Mouse (Mus musculus): ENCODE measurements at regions not wholly inside any gene's neighbourhood (a gene's known extent, or its start where the extent isn't known, plus 50 kb on each side); places are given as distances from the start of the nearest gene placed in this dataset.

GRCm38 (mm10) chr9:115382824-115383475, 72.7 kb upstream of the Stt3b start:
- H3K4me1 ChIP-seq (replicated peaks; ENCODE audit: control insufficient read depth, insufficient read depth, low read length): peaks cover 10% of the 10 kb centered on the region
- no peak for TF ChIP-seq CTCF (IDR thresholded peaks at IDR 0.05; ENCODE audit: borderline replicate concordance, control insufficient read depth, extremely low read depth, insufficient read depth, low read length, poor library complexity)
- TF ChIP-seq POLR2A (IDR thresholded peaks at IDR 0.05; ENCODE audit: control insufficient read depth, extremely low read depth, insufficient read depth, low read length, poor library complexity): no peak
- H3K27me3 ChIP-seq (ENCODE audit: control insufficient read depth, insufficient read depth, low read length): no peaks in the 10 kb centered on the region
- no peak overlapping the region for H3K4me3 ChIP-seq (ENCODE audit: control insufficient read depth, insufficient read depth, low read length)
- 96% methylated on average over 12 of the region's 12 CpGs for WGBS
- DNase-seq: no peak
- no peaks in the 10 kb centered on the region for H3K36me3 ChIP-seq (ENCODE audit: control insufficient read depth, insufficient read depth, low read length)
- no peak overlapping the region for H3K27ac ChIP-seq (ENCODE audit: control insufficient read depth, insufficient read depth, low read length)

- 77% methylated on average over 4 of the region's 4 CpGs for WGBS
- TF ChIP-seq POLR2A (IDR thresholded peaks at IDR 0.05; ENCODE audit: control insufficient read depth, extremely low read depth, insufficient read depth, low read length, poor library complexity) (no peak), CTCF (IDR thresholded peaks at IDR 0.05; ENCODE audit: borderline replicate concordance, control insufficient read depth, extremely low read depth, insufficient read depth, low read length, poor library complexity) (no peak)
- Histone ChIP-seq H3K27me3 (ENCODE audit: control insufficient read depth, insufficient read depth, low read length) (no peaks in the 10 kb centered on the region), H3K36me3 (ENCODE audit: control insufficient read depth, insufficient read depth, low read length) (no peaks in the 10 kb centered on the region), H3K27ac (ENCODE audit: control insufficient read depth, insufficient read depth, low read length) (no peak overlapping the region), H3K4me3 (ENCODE audit: control insufficient read depth, insufficient read depth, low read length) (no peak overlapping the region), H3K4me1 (replicated peaks; ENCODE audit: control insufficient read depth, insufficient read depth, low read length) (peaks cover 12% of the 10 kb centered on the region)
- no peak for DNase-seq
These were observed 73.7 kb upstream of the Stt3b start for GRCm38 (mm10) chr9:115383935-115384334.

GRCm38 (mm10) chr9:115384345-115384744, 74.1 kb upstream of the Stt3b start:
- no peaks in the 10 kb centered on the region for H3K36me3 ChIP-seq (ENCODE audit: control insufficient read depth, insufficient read depth, low read length)
- no peak for TF ChIP-seq POLR2A (IDR thresholded peaks at IDR 0.05; ENCODE audit: control insufficient read depth, extremely low read depth, insufficient read depth, low read length, poor library complexity)
- no peak for TF ChIP-seq CTCF (IDR thresholded peaks at IDR 0.05; ENCODE audit: borderline replicate concordance, control insufficient read depth, extremely low read depth, insufficient read depth, low read length, poor library complexity)
- H3K4me3 ChIP-seq (ENCODE audit: control insufficient read depth, insufficient read depth, low read length): no peak overlapping the region
- DNase-seq: no peak
- H3K27me3 ChIP-seq (ENCODE audit: control insufficient read depth, insufficient read depth, low read length): no peaks in the 10 kb centered on the region
- H3K27ac ChIP-seq (ENCODE audit: control insufficient read depth, insufficient read depth, low read length): no peak overlapping the region
- H3K4me1 ChIP-seq (replicated peaks; ENCODE audit: control insufficient read depth, insufficient read depth, low read length): peaks cover 12% of the 10 kb centered on the region
- 96% methylated on average over 1 of the region's 1 CpGs for WGBS

GRCm38 (mm10) chr9:115387471-115388360, 77.5 kb upstream of the Stt3b start:
- Histone ChIP-seq H3K4me1 (replicated peaks; ENCODE audit: control insufficient read depth, insufficient read depth, low read length) (peaks cover 24% of the 10 kb centered on the region), H3K36me3 (ENCODE audit: control insufficient read depth, insufficient read depth, low read length) (no peaks in the 10 kb centered on the region), H3K27me3 (ENCODE audit: control insufficient read depth, insufficient read depth, low read length) (no peaks in the 10 kb centered on the region), H3K27ac (ENCODE audit: control insufficient read depth, insufficient read depth, low read length) (no peak overlapping the region), H3K4me3 (ENCODE audit: control insufficient read depth, insufficient read depth, low read length) (peak overlapping the region; percentile 24)
- DNase-seq: peak; percentile 40
- 42% methylated on average over 26 of the region's 26 CpGs for WGBS
- TF ChIP-seq POLR2A (IDR thresholded peaks at IDR 0.05; ENCODE audit: control insufficient read depth, extremely low read depth, insufficient read depth, low read length, poor library complexity) (no peak), CTCF (IDR thresholded peaks at IDR 0.05; ENCODE audit: borderline replicate concordance, control insufficient read depth, extremely low read depth, insufficient read depth, low read length, poor library complexity) (no peak)

- Histone ChIP-seq H3K27ac (ENCODE audit: control insufficient read depth, insufficient read depth, low read length) (no peak overlapping the region), H3K36me3 (ENCODE audit: control insufficient read depth, insufficient read depth, low read length) (no peaks in the 10 kb centered on the region), H3K4me1 (replicated peaks; ENCODE audit: control insufficient read depth, insufficient read depth, low read length) (peaks cover 24% of the 10 kb centered on the region), H3K27me3 (ENCODE audit: control insufficient read depth, insufficient read depth, low read length) (no peaks in the 10 kb centered on the region), H3K4me3 (ENCODE audit: control insufficient read depth, insufficient read depth, low read length) (no peak overlapping the region)
- DNase-seq: no peak
- no peak for TF ChIP-seq CTCF (IDR thresholded peaks at IDR 0.05; ENCODE audit: borderline replicate concordance, control insufficient read depth, extremely low read depth, insufficient read depth, low read length, poor library complexity)
- no peak for TF ChIP-seq POLR2A (IDR thresholded peaks at IDR 0.05; ENCODE audit: control insufficient read depth, extremely low read depth, insufficient read depth, low read length, poor library complexity)
- 94% methylated on average over 11 of the region's 11 CpGs for WGBS
These were observed 78.1 kb upstream of the Stt3b start for GRCm38 (mm10) chr9:115388361-115388759.

GRCm38 (mm10) chr9:115389082-115389481, 78.9 kb upstream of the Stt3b start:
- WGBS: 92% methylated on average over 2 of the region's 2 CpGs
- H3K4me1 ChIP-seq (replicated peaks; ENCODE audit: control insufficient read depth, insufficient read depth, low read length): peaks cover 24% of the 10 kb centered on the region
- H3K4me3 ChIP-seq (ENCODE audit: control insufficient read depth, insufficient read depth, low read length): no peak overlapping the region
- no peak for DNase-seq
- no peak overlapping the region for H3K27ac ChIP-seq (ENCODE audit: control insufficient read depth, insufficient read depth, low read length)
- no peaks in the 10 kb centered on the region for H3K27me3 ChIP-seq (ENCODE audit: control insufficient read depth, insufficient read depth, low read length)
- TF ChIP-seq POLR2A (IDR thresholded peaks at IDR 0.05; ENCODE audit: control insufficient read depth, extremely low read depth, insufficient read depth, low read length, poor library complexity) (no peak), CTCF (IDR thresholded peaks at IDR 0.05; ENCODE audit: borderline replicate concordance, control insufficient read depth, extremely low read depth, insufficient read depth, low read length, poor library complexity) (no peak)
- H3K36me3 ChIP-seq (ENCODE audit: control insufficient read depth, insufficient read depth, low read length): no peaks in the 10 kb centered on the region
